Mouse (Mus musculus): ENCODE measurements at regions not wholly inside any gene's neighbourhood (a gene's known extent, or its start where the extent isn't known, plus 50 kb on each side); places are given as distances from the start of the nearest gene placed in this dataset.

- no peak for DNase-seq (ENCODE audit: low spot score in 2 of 2)
Observed at GRCm38 (mm10) chr5:75248279-75248678, 96.2 kb downstream of the Pdgfra start.

- no peak for DNase-seq (ENCODE audit: low spot score in 2 of 2)
Observed at GRCm38 (mm10) chr5:75249671-75250070, 97.6 kb downstream of the Pdgfra start.

GRCm38 (mm10) chr5:75253349-75253748 lies 101.3 kb downstream of the Pdgfra start:
- peak in 1 of 2 experiments; percentile 19 for DNase-seq (ENCODE audit: low spot score in 2 of 2)

GRCm38 (mm10) chr5:75253830-75254229 lies 101.7 kb downstream of the Pdgfra start:
- DNase-seq (ENCODE audit: low spot score in 2 of 2) = no peak

GRCm38 (mm10) chr5:75256186-75256585 lies 104.1 kb downstream of the Pdgfra start:
- DNase-seq (ENCODE audit: low spot score in 2 of 2) = no peak

GRCm38 (mm10) chr5:75257067-75257466 lies 105.0 kb downstream of the Pdgfra start:
- no peak for DNase-seq (ENCODE audit: low spot score in 2 of 2)

GRCm38 (mm10) chr5:75260247-75260646 lies 108.2 kb downstream of the Pdgfra start:
- DNase-seq (ENCODE audit: low spot score in 2 of 2) = no peak

- DNase-seq (ENCODE audit: low spot score in 2 of 2) = no peak
Observed at GRCm38 (mm10) chr5:75266111-75266676, 114.1 kb downstream of the Pdgfra start.

- DNase-seq (ENCODE audit: low spot score in 2 of 2) = no peak
Observed at GRCm38 (mm10) chr5:75266871-75267270, 114.8 kb downstream of the Pdgfra start.

GRCm38 (mm10) chr5:75267766-75268165 lies 115.7 kb downstream of the Pdgfra start:
- DNase-seq (ENCODE audit: low spot score in 2 of 2) = no peak

- DNase-seq (ENCODE audit: low spot score in 2 of 2) = no peak
Observed at GRCm38 (mm10) chr5:75278041-75278440, 125.9 kb downstream of the Pdgfra start.

- no peak for DNase-seq (ENCODE audit: low spot score in 2 of 2)
Observed at GRCm38 (mm10) chr5:75279561-75280171, 127.6 kb downstream of the Pdgfra start.

GRCm38 (mm10) chr5:75280698-75281097 lies 128.6 kb downstream of the Pdgfra start:
- DNase-seq (ENCODE audit: low spot score in 2 of 2) = no peak

- no peak for DNase-seq (ENCODE audit: low spot score in 2 of 2)
Observed at GRCm38 (mm10) chr5:75281510-75281909, 129.4 kb downstream of the Pdgfra start.

- DNase-seq (ENCODE audit: low spot score in 2 of 2) = no peak
Observed at GRCm38 (mm10) chr5:75282617-75283016, 130.5 kb downstream of the Pdgfra start.

- DNase-seq (ENCODE audit: low spot score in 2 of 2) = no peak
Observed at GRCm38 (mm10) chr5:75283841-75284240, 131.7 kb downstream of the Pdgfra start.

GRCm38 (mm10) chr5:75285950-75286349 lies 133.9 kb downstream of the Pdgfra start:
- no peak for DNase-seq (ENCODE audit: low spot score in 2 of 2)

GRCm38 (mm10) chr5:75295676-75296075 lies 143.6 kb downstream of the Pdgfra start:
- no peak for DNase-seq (ENCODE audit: low spot score in 2 of 2)

- no peak for DNase-seq (ENCODE audit: low spot score in 2 of 2)
Observed at GRCm38 (mm10) chr5:75312897-75313296, 160.8 kb downstream of the Pdgfra start.

GRCm38 (mm10) chr5:75315956-75316355 lies 163.9 kb downstream of the Pdgfra start:
- no peak for DNase-seq (ENCODE audit: low spot score in 2 of 2)

GRCm38 (mm10) chr5:75320536-75320935 lies 168.4 kb downstream of the Pdgfra start:
- DNase-seq (ENCODE audit: low spot score in 2 of 2) = no peak

- DNase-seq (ENCODE audit: low spot score in 2 of 2) = no peak
Observed at GRCm38 (mm10) chr5:75334050-75334449, 182.0 kb downstream of the Pdgfra start.

- peak in 1 of 2 experiments; percentile 18 for DNase-seq (ENCODE audit: low spot score in 2 of 2)
Observed at GRCm38 (mm10) chr5:75336454-75336853, 184.4 kb downstream of the Pdgfra start.

GRCm38 (mm10) chr5:75338439-75338838 lies 186.3 kb downstream of the Pdgfra start:
- DNase-seq (ENCODE audit: low spot score in 2 of 2) = no peak
